Comparison of ENCODE assay signal across 8 mouse cellular contexts in the genomic region with DNA sequence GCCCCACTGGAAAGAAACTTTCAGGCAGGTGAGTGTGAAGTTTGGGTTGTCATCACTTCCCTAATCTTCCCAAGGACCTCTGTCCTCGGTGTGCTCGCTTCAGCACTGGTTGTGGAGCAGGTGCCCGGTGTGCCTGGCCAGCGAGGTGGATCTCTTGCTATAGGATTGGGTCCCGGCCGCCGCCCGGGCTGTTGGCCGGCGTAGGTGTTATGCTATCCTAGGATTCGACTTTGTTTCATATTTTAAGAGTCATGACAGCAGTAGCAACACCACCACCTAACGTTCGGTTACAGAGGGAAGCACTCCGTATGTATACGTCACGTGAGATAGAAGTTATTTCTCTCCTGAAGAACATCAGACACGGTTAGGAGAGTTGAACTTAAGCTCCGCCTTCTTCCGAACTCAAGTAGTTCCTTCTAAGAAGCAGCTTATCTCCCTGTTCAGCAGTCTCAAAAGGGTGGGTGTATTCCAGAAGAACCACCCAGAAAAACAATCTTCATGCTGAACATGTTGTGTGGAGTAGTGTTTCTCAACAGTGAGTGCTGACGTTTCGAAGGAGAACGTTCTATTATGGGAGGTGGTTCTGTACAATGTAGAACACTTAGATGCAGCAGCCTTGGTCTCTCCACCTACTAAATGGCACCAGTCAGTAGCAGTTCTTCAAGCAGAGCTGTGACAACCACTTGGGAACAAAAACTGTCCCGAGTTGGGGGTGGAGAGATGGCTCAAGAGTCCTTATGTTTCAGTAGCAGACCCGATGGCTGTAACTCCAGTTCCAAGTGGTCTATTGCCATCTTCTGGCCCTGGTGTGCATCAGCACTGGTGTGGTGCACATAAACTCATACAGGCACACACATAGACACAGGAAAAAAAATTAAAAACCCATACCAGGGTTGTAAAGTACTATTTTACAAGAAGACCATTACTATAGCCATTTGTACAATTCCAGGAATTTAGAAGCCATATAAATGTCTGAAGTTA. TPM values are rescaled to one million over a fixed set of nuclear protein-coding genes. Genes with fewer than 3 reads are reported as not detected.
DNase-seq lines count a peak whose midpoint lies in the region; ATAC-seq lines count a peak whose summit lies in the region.

No protein-coding gene starts in this region.

- H3K36me3 ChIP-seq in hindbrain, embryonic 15.5 days = peaks cover 23% of the 10 kb centered on the region
- peaks cover 1% of the 10 kb centered on the region; the same call in 1 of the 2 replicates for H3K36me3 ChIP-seq in stomach, embryonic 16.5 days (ENCODE audit: control insufficient read depth, insufficient read depth, low read length)

- no peaks in the 10 kb centered on the region for H3K27me3 ChIP-seq in hindbrain, embryonic 15.5 days
- no peaks in the 10 kb centered on the region for H3K27me3 ChIP-seq in stomach, embryonic 16.5 days (ENCODE audit: control insufficient read depth, insufficient read depth, low read length)

- peak overlapping the region; percentile 87 for H3K4me2 ChIP-seq in hindbrain, embryonic 15.5 days
- H3K4me2 ChIP-seq in stomach, embryonic 16.5 days (ENCODE audit: low read depth, low read length) = peak overlapping the region; percentile 76

- WGBS in hindbrain, embryonic 15.5 days = 17% methylated on average over 24 of the region's 24 CpGs
- WGBS in stomach, embryonic 16.5 days = 16% methylated on average over 24 of the region's 24 CpGs

- peak overlapping the region; percentile 90 for H3K27ac ChIP-seq in hindbrain, embryonic 15.5 days (replicated peaks)
- H3K27ac ChIP-seq in stomach, embryonic 16.5 days (ENCODE audit: low read length) = peak overlapping the region; percentile 91

- H3K9me3 ChIP-seq in hindbrain, embryonic 15.5 days = no peaks in the 10 kb centered on the region
- H3K9me3 ChIP-seq in stomach, embryonic 16.5 days (replicated peaks; ENCODE audit: control insufficient read depth, low read length) = no peaks in the 10 kb centered on the region

- peak overlapping the region; percentile 56 for H3K9ac ChIP-seq in hindbrain, embryonic 15.5 days
- H3K9ac ChIP-seq in stomach, embryonic 16.5 days (ENCODE audit: low read length) = peak overlapping the region; percentile 72

- ATAC-seq in hindbrain, embryonic 15.5 days (ENCODE audit: low FRiP score, low read depth) = peak; percentile 49
- no peak; the same call in 1 of the 2 replicates for ATAC-seq in stomach, embryonic 16.5 days (ENCODE audit: insufficient read depth, low FRiP score)

- H3K4me1 ChIP-seq in hindbrain, embryonic 15.5 days (replicated peaks) = peaks cover 24% of the 10 kb centered on the region
- peaks cover 16% of the 10 kb centered on the region for H3K4me1 ChIP-seq in stomach, embryonic 16.5 days (ENCODE audit: control insufficient read depth, insufficient read depth, low read length)

- H3K4me3 ChIP-seq in hindbrain, embryonic 15.5 days = peak overlapping the region; percentile 93
- H3K4me3 ChIP-seq in stomach, embryonic 16.5 days (replicated peaks; ENCODE audit: low read length) = peak overlapping the region; percentile 73

- peak; percentile 33 for DNase-seq in embryo, embryonic 10 days (ENCODE audit: low spot score)
- DNase-seq in embryo, embryonic 11 days = no peak
- peak; percentile 80 for DNase-seq in 416B (ENCODE audit: low read depth)
- DNase-seq in c-Kit-positive CD71-positive TER-119-negative erythroid progenitor cells, embryonic 14.5 days (ENCODE audit: low read depth) = peak; percentile 91
- DNase-seq in lung, postnatal 14 days = peak; percentile 2
- no peak for DNase-seq in gastrocnemius, adult 8-10 months (ENCODE audit: low spot score in 2 of 2)

RNA-seq across cellular contexts. Expression of gene Rpain, which starts 0.8 kb away (rescaled TPM):
- polyA plus RNA-seq in hindbrain, embryonic 15.5 days (2015; fragmentation: Nextera tagmentation; extraction: Ambion mirVana) = 69.0 and 69.9 TPM in 2 replicates
- polyA plus RNA-seq in stomach, embryonic 16.5 days (2015; fragmentation: Nextera tagmentation; extraction: Ambion mirVana) = 66.1 and 72.2 TPM in 2 replicates
- 10 to 100 TPM; 10.9 to 16.4 (median 12.2) TPM for total RNA-seq in gastrocnemius, adult 8-10 months (2022)

RNA-seq across cellular contexts. Expression of gene Nup88, which starts 1.1 kb away (rescaled TPM):
- polyA plus RNA-seq in hindbrain, embryonic 15.5 days (2015; fragmentation: Nextera tagmentation; extraction: Ambion mirVana) = 111 and 117 TPM in 2 replicates
- 107 and 116 TPM in 2 replicates for polyA plus RNA-seq in stomach, embryonic 16.5 days (2015; fragmentation: Nextera tagmentation; extraction: Ambion mirVana)
- 10 to 100 TPM; 26.4 to 38.5 (median 31.9) TPM for total RNA-seq in gastrocnemius, adult 8-10 months (2022)

RNA-seq across cellular contexts. Expression of gene C1qbp, which starts 12.0 kb away (rescaled TPM):
- polyA plus RNA-seq in hindbrain, embryonic 15.5 days (2015; fragmentation: Nextera tagmentation; extraction: Ambion mirVana) = 175 and 182 TPM in 2 replicates
- 211 and 239 TPM in 2 replicates for polyA plus RNA-seq in stomach, embryonic 16.5 days (2015; fragmentation: Nextera tagmentation; extraction: Ambion mirVana)
- total RNA-seq in gastrocnemius, adult 8-10 months (2022) = 100 to 1,000 TPM; 119 to 137 (median 127) TPM

RNA-seq across cellular contexts. Expression of gene Dhx33, which starts 33.4 kb away (rescaled TPM):
- polyA plus RNA-seq in hindbrain, embryonic 15.5 days (2015; fragmentation: Nextera tagmentation; extraction: Ambion mirVana) = 14.3 and 15.7 TPM in 2 replicates
- polyA plus RNA-seq in stomach, embryonic 16.5 days (2015; fragmentation: Nextera tagmentation; extraction: Ambion mirVana) = 16.4 and 16.5 TPM in 2 replicates
- total RNA-seq in gastrocnemius, adult 8-10 months (2022) = 10 to 100 TPM in 1 of 4 experiments, 1 to 10 TPM in 3; 6.5 to 10.2 (median 8.3) TPM

RNA-seq across cellular contexts. Expression of gene Mis12, which starts 48.6 kb away (rescaled TPM):
- polyA plus RNA-seq in hindbrain, embryonic 15.5 days (2015; fragmentation: Nextera tagmentation; extraction: Ambion mirVana) = 36.2 TPM in 2 replicates
- polyA plus RNA-seq in stomach, embryonic 16.5 days (2015; fragmentation: Nextera tagmentation; extraction: Ambion mirVana) = 38.2 and 41.9 TPM in 2 replicates
- 1 to 10 TPM; 3.6 to 6.5 (median 4.6) TPM for total RNA-seq in gastrocnemius, adult 8-10 months (2022)

Comparison
In these comparisons a context has a peak if more than half of its experiments do, and no peak if none do; other contexts are left out.
1. DNase-seq: peak in embryo, embryonic 10 days (single experiment), 416B (single experiment), c-Kit-positive CD71-positive TER-119-negative erythroid progenitor cells, embryonic 14.5 days (single experiment) and lung, postnatal 14 days (single experiment); none in embryo, embryonic 11 days (single experiment) and gastrocnemius, adult 8-10 months (0 of 2).